Mouse (Mus musculus) embryo, embryonic 10 days (tissue): Measurements from ENCODE around the gene Nup155.

Experiments used
- DNase-seq: peaks from one replicate; pipeline ENCODE4 v3.0.0-alpha.2; 2015; ENCODE audit warnings: low spot score

The Nup155 gene

GRCm38 (mm10) chr15:8190435-8190834 lies 81.4 kb downstream of the Nup155 start:
- no peak for DNase-seq

- DNase-seq, result no peak
These were observed 91.2 kb downstream of the Nup155 start for GRCm38 (mm10) chr15:8200317-8200716.

GRCm38 (mm10) chr15:8208362-8208761 lies 99.3 kb downstream of the Nup155 start:
- no peak for DNase-seq
